Mouse (Mus musculus) mouse embryonic stem cell (cell line): ENCODE measurements around the gene 2010106E10Rik.

Source experiments
- in situ Hi-C, 2 experiments: fragments of 300-500 bp; cut with MboI; formaldehyde crosslinking; loops; 1 replicate in 1 of 2; 3 replicates in 1 of 2; pipeline ENCODE4 v1.14.3; 2019 to 2020; ENCODE audit warnings: low sequenced_read_pairs in 2 of 2, low pct_unique_long_range_greater_than_20kb in 1 of 2, mixed read lengths in 1 of 2; ENCODE audit not compliant: unreplicated experiment in 1 of 2

Gene 2010106E10Rik

GRCm38 (mm10) chrX:112494974-112495373 lies at the start of gene 2010106E10Rik:
Gene 2010106E10Rik (plus strand): TSS chrX:112495274.
- in situ Hi-C loops = no loop called here

GRCm38 (mm10) chrX:112505651-112506050 lies 10.6 kb downstream of the 2010106E10Rik start:
- in situ Hi-C loops = no loop called here

GRCm38 (mm10) chrX:112524755-112525154 lies 29.7 kb downstream of the 2010106E10Rik start:
- in situ Hi-C loops = loop anchor here in 1 of 2 experiments (10.0 kb wide), 1 partner anchor 380 kb away; no protein-coding TSS in a partner anchor

GRCm38 (mm10) chrX:112543115-112543514 lies 48.0 kb downstream of the 2010106E10Rik start:
- in situ Hi-C loops = no loop called here

- in situ Hi-C loops = no loop called here
Observed at GRCm38 (mm10) chrX:112567716-112568115, 72.6 kb downstream of the 2010106E10Rik start.

GRCm38 (mm10) chrX:112600511-112601305 lies 105.6 kb downstream of the 2010106E10Rik start, which contains the start of gene Zfp711:
Gene Zfp711 (plus strand): TSS chrX:112600526.
- in situ Hi-C loops = no loop called here

- in situ Hi-C loops = no loop called here
Observed at GRCm38 (mm10) chrX:112601306-112602120, 106.4 kb downstream of the 2010106E10Rik start.
